15 mouse cellular contexts compared by ENCODE assay signal in the genomic region with DNA sequence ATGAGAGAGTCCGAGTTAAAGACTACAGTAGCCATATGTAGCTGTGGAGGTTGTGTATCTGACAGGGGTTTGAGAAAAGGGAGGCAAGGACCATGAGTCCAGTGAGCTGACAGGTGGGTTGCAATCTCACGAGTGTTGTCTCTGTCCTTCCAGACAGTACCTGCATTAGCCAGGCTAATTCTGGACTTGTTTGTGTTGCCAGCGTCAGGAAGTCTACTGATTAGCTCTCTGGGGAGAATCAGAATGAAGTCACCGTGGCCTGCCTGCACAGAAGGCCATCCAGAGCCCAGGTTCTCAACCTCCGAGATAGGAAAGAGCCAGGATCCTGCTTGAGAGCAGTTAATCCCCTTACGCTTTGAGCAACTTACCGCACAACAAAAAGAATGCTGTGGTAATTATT.
"Had no signal": no experiment of that assay in that cellular context is flagged by ENCODE, and none has a peak within 500 bp of the region (broad histone marks: within the 10 kb centered on the region; RNA-seq: fewer than 3 reads in every experiment).

No protein-coding gene starts in this region.

- H3K4me1 ChIP-seq: neural tube, embryonic 15.5 days; stomach, embryonic 15.5 days had no signal

- H3K27me3 ChIP-seq: neural tube, embryonic 15.5 days; stomach, embryonic 15.5 days had no signal

- H3K27ac ChIP-seq: neural tube, embryonic 15.5 days; stomach, embryonic 15.5 days; stomach, postnatal 0 days had no signal

- DNase-seq: retina, postnatal 1 day; right cerebral cortex, adult 18-20 months; right cerebral cortex, postnatal 14 days; right cerebral cortex, postnatal 25 days; right cerebral cortex, postnatal 4 days; spleen, adult 18-20 months; thymus, adult 18-20 months; thymus, adult 2 months; thymus, postnatal 14 days; thymus, postnatal 25 days; thymus, postnatal 36 days; thymus, postnatal 4 days had no signal

- H3K4me3 ChIP-seq: neural tube, embryonic 15.5 days; stomach, embryonic 15.5 days had no signal
